Mouse (Mus musculus): ENCODE results near the gene Gpsm1. TPM values are rescaled to one million over a fixed set of nuclear protein-coding genes. Genes with fewer than 3 reads are reported as not detected.

The Gpsm1 gene
- polyA plus RNA-seq, 1 experiment: 17.7 TPM

- WGBS: 77% methylated on average over 10 of the region's 10 CpGs
- no peak for TF ChIP-seq POLR2A (IDR thresholded peaks at IDR 0.05; ENCODE audit: low read depth, low read length)
- TF ChIP-seq CTCF (IDR thresholded peaks at IDR 0.05; ENCODE audit: extremely low read depth, insufficient read depth, insufficient read length, insufficient replicate concordance): no peak
- Histone ChIP-seq H3K27ac (ENCODE audit: insufficient read depth, low read length) (no peak overlapping the region), H3K4me3 (ENCODE audit: extremely low read depth, insufficient read depth, insufficient read length) (no peak overlapping the region), H3K4me1 (ENCODE audit: control insufficient read depth, insufficient read depth, insufficient read length) (peaks cover 5% of the 10 kb centered on the region; the same call in 1 of the 2 replicates), H3K27me3 (ENCODE audit: control insufficient read depth, insufficient read depth, low read length) (no peaks in the 10 kb centered on the region), H3K36me3 (ENCODE audit: control insufficient read depth, insufficient read depth, low read length) (no peaks in the 10 kb centered on the region)
- DNase-seq (ENCODE audit: low read depth in 1 of 2, low spot score in 2 of 2): no peak
Measured at GRCm38 (mm10) chr2:26309739-26310138, 5.6 kb upstream of the Gpsm1 start.

DNA sequence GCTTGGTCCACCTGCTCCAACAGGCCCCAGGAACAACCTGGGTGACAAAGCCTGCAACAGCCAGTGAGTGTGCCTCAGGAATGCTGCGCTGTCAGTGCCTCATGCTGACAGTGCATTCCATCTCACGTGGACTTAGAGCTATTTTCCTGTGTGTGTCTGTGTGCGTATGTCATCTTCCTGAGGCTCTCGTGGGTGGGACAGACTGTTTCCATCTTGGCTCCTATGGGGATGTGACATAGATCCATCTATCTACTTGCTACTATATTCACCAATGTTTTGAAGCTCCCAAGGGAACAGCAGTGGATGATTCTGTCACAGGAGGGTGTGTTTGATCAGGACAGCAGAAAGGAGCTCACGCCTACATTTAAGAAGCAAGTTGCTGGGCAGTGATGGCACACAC is 3.4 kb upstream of the Gpsm1 start:
- Histone ChIP-seq H3K27me3 (ENCODE audit: control insufficient read depth, insufficient read depth, low read length) (no peaks in the 10 kb centered on the region), H3K36me3 (ENCODE audit: control insufficient read depth, insufficient read depth, low read length) (no peaks in the 10 kb centered on the region), H3K4me1 (ENCODE audit: control insufficient read depth, insufficient read depth, insufficient read length) (peaks cover 10% of the 10 kb centered on the region), H3K27ac (ENCODE audit: insufficient read depth, low read length) (no peak overlapping the region), H3K4me3 (ENCODE audit: extremely low read depth, insufficient read depth, insufficient read length) (no peak overlapping the region)
- TF ChIP-seq CTCF (IDR thresholded peaks at IDR 0.05; ENCODE audit: extremely low read depth, insufficient read depth, insufficient read length, insufficient replicate concordance) (no peak), POLR2A (IDR thresholded peaks at IDR 0.05; ENCODE audit: low read depth, low read length) (no peak)
- DNase-seq (ENCODE audit: low read depth in 1 of 2, low spot score in 2 of 2): no peak
- WGBS: 36% methylated on average over 5 of the region's 5 CpGs

- peaks cover 10% of the 10 kb centered on the region for H3K4me1 ChIP-seq (ENCODE audit: control insufficient read depth, insufficient read depth, insufficient read length)
- no peak overlapping the region for H3K27ac ChIP-seq (ENCODE audit: insufficient read depth, low read length)
- TF ChIP-seq POLR2A (IDR thresholded peaks at IDR 0.05; ENCODE audit: low read depth, low read length): no peak
- TF ChIP-seq CTCF (IDR thresholded peaks at IDR 0.05; ENCODE audit: extremely low read depth, insufficient read depth, insufficient read length, insufficient replicate concordance): no peak
- no peaks in the 10 kb centered on the region for H3K27me3 ChIP-seq (ENCODE audit: control insufficient read depth, insufficient read depth, low read length)
- no peak for DNase-seq (ENCODE audit: low read depth in 1 of 2, low spot score in 2 of 2)
- 44% methylated on average over 2 of the region's 2 CpGs for WGBS
- no peak overlapping the region for H3K4me3 ChIP-seq (ENCODE audit: extremely low read depth, insufficient read depth, insufficient read length)
- no peaks in the 10 kb centered on the region for H3K36me3 ChIP-seq (ENCODE audit: control insufficient read depth, insufficient read depth, low read length)
Measured at GRCm38 (mm10) chr2:26312812-26313211, 2.5 kb upstream of the Gpsm1 start.

DNA sequence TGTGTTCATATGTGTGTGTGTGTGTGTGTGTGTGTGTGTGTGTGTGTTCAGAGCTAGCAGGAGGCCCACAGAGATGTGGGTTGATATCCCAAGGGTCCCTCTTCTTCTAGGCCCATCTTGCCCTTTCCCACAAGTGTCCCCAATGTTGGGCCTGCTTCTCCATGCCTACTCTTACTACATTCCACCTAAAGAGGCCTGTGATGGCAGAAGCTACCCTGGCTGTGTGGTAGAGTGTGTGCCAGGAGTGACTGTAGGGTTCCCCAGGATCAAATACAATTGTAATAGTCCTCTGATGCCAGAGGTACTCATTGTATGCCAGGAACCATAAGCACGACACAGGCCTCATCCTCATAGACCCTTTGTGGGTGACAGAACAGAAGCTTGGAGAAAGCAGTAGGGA is 1.9 kb upstream of the Gpsm1 start:
- Histone ChIP-seq H3K4me1 (ENCODE audit: control insufficient read depth, insufficient read depth, insufficient read length) (peaks cover 10% of the 10 kb centered on the region), H3K27ac (ENCODE audit: insufficient read depth, low read length) (no peak overlapping the region), H3K4me3 (ENCODE audit: extremely low read depth, insufficient read depth, insufficient read length) (no peak overlapping the region), H3K36me3 (ENCODE audit: control insufficient read depth, insufficient read depth, low read length) (no peaks in the 10 kb centered on the region), H3K27me3 (ENCODE audit: control insufficient read depth, insufficient read depth, low read length) (no peaks in the 10 kb centered on the region)
- TF ChIP-seq CTCF (IDR thresholded peaks at IDR 0.05; ENCODE audit: extremely low read depth, insufficient read depth, insufficient read length, insufficient replicate concordance): no peak
- TF ChIP-seq POLR2A (IDR thresholded peaks at IDR 0.05; ENCODE audit: low read depth, low read length): no peak
- no peak for DNase-seq (ENCODE audit: low read depth in 1 of 2, low spot score in 2 of 2)
- WGBS: 82% methylated on average over 1 of the region's 1 CpGs

DNA sequence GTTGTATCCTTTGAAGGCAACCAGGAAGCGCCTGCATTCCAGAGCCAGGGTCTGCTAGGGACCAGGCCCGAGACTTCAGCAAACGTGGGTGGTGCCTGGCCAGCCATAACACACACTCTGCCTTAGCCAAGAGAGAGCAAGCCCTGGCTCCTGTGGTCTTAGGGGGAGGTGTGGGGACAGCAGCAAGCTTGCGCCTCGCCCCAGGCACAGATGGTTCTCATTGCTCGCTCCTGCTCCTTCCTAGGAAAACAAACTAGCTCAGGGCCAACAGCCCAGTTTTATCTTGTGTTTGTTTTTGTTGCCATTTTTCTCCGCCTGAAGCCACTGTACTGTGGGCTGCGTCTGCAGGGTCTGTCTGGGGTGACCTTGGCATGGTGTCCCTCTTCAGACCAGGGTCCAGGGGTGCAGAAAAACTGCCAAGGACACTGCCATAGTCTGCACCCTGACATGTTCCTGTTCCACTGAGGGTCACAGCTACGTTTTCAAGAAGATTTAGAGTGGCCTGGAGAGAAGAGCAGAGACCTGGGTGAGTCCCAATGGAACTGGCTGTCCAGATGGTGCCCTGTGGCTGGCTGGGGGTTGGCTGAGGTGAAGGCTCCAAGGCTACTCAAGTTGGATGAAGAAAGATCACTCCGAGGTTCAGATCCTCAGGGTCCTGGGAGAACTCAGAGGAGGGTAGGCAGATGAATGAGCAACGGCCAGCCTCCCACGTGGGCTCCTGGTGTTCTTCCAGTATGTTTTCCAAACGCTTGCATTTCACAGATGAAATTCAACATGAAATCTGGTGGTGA is 839 bp upstream of the Gpsm1 start:
- DNase-seq (ENCODE audit: low read depth in 1 of 2, low spot score in 2 of 2): no peak
- no peak overlapping the region for H3K27ac ChIP-seq (ENCODE audit: insufficient read depth, low read length)

GRCm38 (mm10) chr2:26315925-26316311 is 603 bp downstream of the Gpsm1 start:
- DNase-seq (ENCODE audit: low read depth in 1 of 2, low spot score in 2 of 2): no peak
- H3K4me1 ChIP-seq (ENCODE audit: control insufficient read depth, insufficient read depth, insufficient read length): peaks cover 10% of the 10 kb centered on the region

More for the DNA sequence above, 839 bp upstream of the Gpsm1 start:
- Histone ChIP-seq H3K36me3 (ENCODE audit: control insufficient read depth, insufficient read depth, low read length) (no peaks in the 10 kb centered on the region), H3K4me3 (ENCODE audit: extremely low read depth, insufficient read depth, insufficient read length) (no peak overlapping the region), H3K4me1 (ENCODE audit: control insufficient read depth, insufficient read depth, insufficient read length) (peaks cover 10% of the 10 kb centered on the region), H3K27me3 (ENCODE audit: control insufficient read depth, insufficient read depth, low read length) (no peaks in the 10 kb centered on the region)
- no peak for TF ChIP-seq CTCF (IDR thresholded peaks at IDR 0.05; ENCODE audit: extremely low read depth, insufficient read depth, insufficient read length, insufficient replicate concordance)
- TF ChIP-seq POLR2A (IDR thresholded peaks at IDR 0.05; ENCODE audit: low read depth, low read length): no peak
- 73% methylated on average over 13 of the region's 13 CpGs for WGBS

More at GRCm38 (mm10) chr2:26315925-26316311, 603 bp downstream of the Gpsm1 start:
- peak overlapping the region; percentile 83 for H3K4me3 ChIP-seq (ENCODE audit: extremely low read depth, insufficient read depth, insufficient read length)
- peak overlapping the region; percentile 32; the same call in 1 of the 2 replicates for H3K27ac ChIP-seq (ENCODE audit: insufficient read depth, low read length)
- no peaks in the 10 kb centered on the region for H3K36me3 ChIP-seq (ENCODE audit: control insufficient read depth, insufficient read depth, low read length)
- TF ChIP-seq POLR2A (IDR thresholded peaks at IDR 0.05; ENCODE audit: low read depth, low read length) (no peak), CTCF (IDR thresholded peaks at IDR 0.05; ENCODE audit: extremely low read depth, insufficient read depth, insufficient read length, insufficient replicate concordance) (no peak)
- whole genome bisulfite sequencing: 11% methylated on average over 11 of the region's 11 CpGs
- H3K27me3 ChIP-seq (ENCODE audit: control insufficient read depth, insufficient read depth, low read length): no peaks in the 10 kb centered on the region

Measured in spleen, adult 2 months (tissue).